Mouse (Mus musculus) midbrain, embryonic 11.5 days (tissue): ENCODE results near the gene Zfp810. TPM values are rescaled to one million over a fixed set of nuclear protein-coding genes. Genes with fewer than 3 reads are reported as not detected.

Experiments used
- ATAC-seq: fragments of 200-750 bp; cut with Nextera tagmentation; 2 replicates; pipeline ENCODE4 v1.8.0; 2017; ENCODE audit warnings: moderate TSS enrichment, moderate library complexity; ENCODE audit not compliant: low FRiP score
- DNase-seq: peaks from one replicate; pipeline ENCODE4 v3.0.0; 2015; ENCODE audit warnings: low spot score; ENCODE audit errors: missing footprints
- H3K27ac ChIP-seq: fragments of 300-500 bp; sonication (generic); 2 replicates; pipeline ENCODE4 v1.5.1; 2014; ENCODE audit warnings: low read depth, low read length
- H3K27me3 ChIP-seq: fragments of 300-500 bp; sonication (generic); 2 replicates; pipeline ENCODE4 v1.6.1; 2014; ENCODE audit warnings: mild to moderate bottlenecking, low read length, moderate library complexity, mixed read lengths; ENCODE audit not compliant: control insufficient read depth, insufficient read depth
- H3K36me3 ChIP-seq: fragments of 300-500 bp; sonication (generic); 2 replicates; pipeline ENCODE4 v1.6.1; 2014; ENCODE audit warnings: mild to moderate bottlenecking, low read length, moderate library complexity, mixed read lengths; ENCODE audit not compliant: control insufficient read depth, insufficient read depth
- H3K4me1 ChIP-seq: fragments of 300-500 bp; sonication (generic); 2 replicates; pipeline ENCODE4 v1.6.1; 2014; ENCODE audit warnings: low read length; ENCODE audit not compliant: control insufficient read depth, insufficient read depth
- H3K4me2 ChIP-seq: fragments of 300-500 bp; sonication (generic); 2 replicates; pipeline ENCODE4 v1.6.1; 2014; ENCODE audit warnings: mild to moderate bottlenecking, moderate library complexity
- H3K4me3 ChIP-seq: fragments of 300-500 bp; sonication (generic); 2 replicates; pipeline ENCODE4 v1.5.1; 2014; ENCODE audit warnings: low read depth, low read length
- H3K9ac ChIP-seq: fragments of 300-500 bp; sonication (generic); 2 replicates; pipeline ENCODE4 v1.6.1; 2014; ENCODE audit warnings: low read length
- H3K9me3 ChIP-seq: fragments of 300-500 bp; sonication (generic); 2 replicates; pipeline ENCODE4 v1.6.1; 2016; ENCODE audit warnings: low read length; ENCODE audit not compliant: control insufficient read depth
- WGBS: fragments of 180-500 bp; shearing (Covaris S2); extraction: QIAGEN DNeasy Blood & Tissue Kit; methylation state at CpG from one replicate; pipeline ENCODE4 v1.1.7; 2014; 5-methylcytosine and 5-hydroxymethylcytosine counted together
- polyA plus RNA-seq: library from polyadenylated mRNA; unstranded; fragments of >200 nt; fragmentation: Nextera tagmentation; extraction: Ambion mirVana; gene quantifications from 2 replicates; pipeline ENCODE4 v1.2.1, GENCODE M21; 2014

Gene Zfp810
- polyA plus RNA-seq, result 25.9 and 27.4 TPM in 2 replicates

DNA sequence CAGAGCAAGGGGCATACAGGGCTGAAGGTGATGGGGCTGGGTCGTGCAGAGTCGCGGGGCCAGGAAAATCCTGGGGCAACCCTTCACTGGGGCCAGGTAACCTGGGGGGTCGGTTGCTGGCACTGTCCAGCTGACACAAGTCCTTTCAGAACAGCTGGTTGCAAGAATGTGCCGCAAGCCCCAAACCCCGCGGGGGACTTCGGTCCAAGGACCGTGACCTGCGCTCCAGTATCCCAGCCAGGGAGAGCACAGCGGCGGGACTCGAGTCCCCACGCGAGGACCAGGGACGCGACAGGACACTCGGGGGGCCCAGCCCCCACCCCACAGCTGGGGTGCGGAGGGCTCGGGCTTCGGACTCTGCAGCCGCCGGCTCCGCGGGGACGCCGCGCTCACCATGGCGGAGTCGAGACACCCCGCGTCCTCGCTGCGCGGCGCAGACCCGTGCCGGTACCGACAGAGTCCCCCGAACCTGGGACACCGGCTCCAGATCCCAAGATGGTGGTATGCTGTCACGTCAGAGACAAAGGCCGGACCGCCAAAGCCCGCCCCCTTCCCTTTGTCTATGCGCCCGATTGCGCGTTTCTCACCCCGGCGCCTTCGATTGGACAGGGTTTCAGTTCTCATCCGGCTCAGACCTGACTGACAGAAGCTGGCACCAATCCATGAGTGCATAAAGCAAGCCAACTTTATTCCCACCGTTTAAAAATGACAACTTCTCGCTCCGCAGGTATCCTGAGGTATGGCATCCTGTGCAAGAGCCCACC is at the start of gene Zfp810:
Gene Zfp810, minus strand, starts transcription at position 493 of the 764 bp plus-strand sequence.
- DNase-seq, result peak; percentile 99
- WGBS, result 0% methylated on average over 55 of the region's 56 CpGs
- peaks cover 8% of the 10 kb centered on the region for H3K4me1 ChIP-seq
- H3K9me3 ChIP-seq, result no peaks in the 10 kb centered on the region; the same call in 1 of the 2 replicates
- peak within 1 kb of the TSS; percentile 92 for H3K4me3 ChIP-seq
- peak; percentile 99 for ATAC-seq
- H3K27me3 ChIP-seq, result no peaks in the 10 kb centered on the region
- peak within 1 kb of the TSS; percentile 98 for H3K9ac ChIP-seq
- H3K27ac ChIP-seq, result peak within 1 kb of the TSS; percentile 63; the same call in 1 of the 2 replicates
- peaks cover 17% of the 10 kb centered on the region for H3K36me3 ChIP-seq
- peak within 1 kb of the TSS; percentile 86 for H3K4me2 ChIP-seq

DNA sequence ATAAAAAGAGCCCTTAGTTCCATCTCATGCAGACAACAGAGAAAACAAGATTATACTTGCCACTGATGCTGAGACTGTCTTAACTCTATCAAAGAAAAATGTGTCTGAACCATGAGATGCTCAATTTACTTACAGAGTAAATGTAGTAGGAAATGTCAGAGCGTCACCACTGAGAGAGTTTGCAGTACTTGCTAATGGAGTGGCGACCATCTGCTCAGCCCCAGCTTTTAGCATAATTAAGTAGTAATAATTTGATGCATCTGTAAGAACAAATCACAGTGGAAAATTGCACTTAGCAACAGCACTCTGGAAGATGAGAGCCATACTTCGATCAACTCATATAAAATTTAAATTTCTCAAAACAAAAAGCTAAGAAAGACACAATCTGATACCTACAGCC is 48.5 kb upstream of the Zfp810 start:
- ATAC-seq (no peak), DNase-seq (no peak)
- H3K4me2 ChIP-seq, result no peak overlapping the region
- no peaks in the 10 kb centered on the region for H3K9me3 ChIP-seq
- H3K27ac ChIP-seq, result no peak overlapping the region
- H3K4me3 ChIP-seq, result no peak overlapping the region
- no peaks in the 10 kb centered on the region for H3K4me1 ChIP-seq
- 88% methylated on average over 3 of the region's 3 CpGs for WGBS
- peaks cover 19% of the 10 kb centered on the region; the same call in 1 of the 2 replicates for H3K36me3 ChIP-seq
- H3K9ac ChIP-seq, result no peak overlapping the region
- H3K27me3 ChIP-seq, result no peaks in the 10 kb centered on the region

DNA sequence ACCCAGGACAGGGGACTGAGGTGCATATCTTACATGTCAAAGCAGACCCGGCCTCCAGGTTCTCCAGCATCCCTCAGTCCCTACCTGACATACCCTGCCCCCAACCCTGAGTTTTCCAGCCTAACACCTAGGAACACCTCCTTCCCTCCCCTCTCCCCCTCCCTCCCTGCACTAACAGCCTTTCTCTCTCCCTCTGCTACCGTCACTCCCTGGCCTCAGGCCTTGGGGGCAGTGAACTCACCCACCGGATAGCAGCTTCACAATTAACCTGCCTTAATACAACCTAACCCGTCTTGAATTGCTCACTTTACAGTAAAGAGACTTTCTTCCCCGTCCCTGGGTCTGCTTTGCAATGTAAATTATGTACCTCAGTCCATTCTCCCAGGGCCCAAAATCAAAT is 46.5 kb upstream of the Zfp810 start:
- Histone ChIP-seq H3K27ac (no peak overlapping the region), H3K9me3 (no peaks in the 10 kb centered on the region), H3K27me3 (no peaks in the 10 kb centered on the region), H3K4me1 (no peaks in the 10 kb centered on the region), H3K4me3 (no peak overlapping the region), H3K9ac (no peak overlapping the region), H3K4me2 (no peak overlapping the region), H3K36me3 (peaks cover 12% of the 10 kb centered on the region; the same call in 1 of the 2 replicates)
- WGBS, result 92% methylated on average over 5 of the region's 5 CpGs
- ATAC-seq (no peak), DNase-seq (no peak)

DNA sequence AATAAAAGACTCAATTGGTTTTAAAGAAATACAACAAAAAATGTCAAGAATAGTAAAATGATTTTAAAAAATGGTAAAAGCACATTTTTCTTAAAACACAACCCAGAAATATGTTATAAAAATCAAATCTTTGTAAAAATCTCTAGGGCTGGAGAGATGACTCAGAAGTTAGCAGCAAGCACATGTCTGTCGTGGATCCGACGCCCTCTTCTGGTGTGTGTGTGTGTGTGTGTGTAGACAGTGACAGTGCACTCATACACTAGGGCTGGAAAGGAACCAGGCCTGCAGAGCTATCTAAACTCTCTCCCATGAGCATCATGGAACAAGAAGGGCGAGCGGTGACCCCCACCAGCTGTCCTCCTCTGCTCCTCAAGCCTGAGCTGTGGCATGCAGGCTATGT is 46.0 kb upstream of the Zfp810 start:
- ATAC-seq, result no peak
- Histone ChIP-seq H3K27ac (no peak overlapping the region), H3K4me3 (no peak overlapping the region), H3K27me3 (no peaks in the 10 kb centered on the region), H3K4me2 (no peak overlapping the region), H3K9me3 (no peaks in the 10 kb centered on the region), H3K9ac (no peak overlapping the region), H3K4me1 (no peaks in the 10 kb centered on the region), H3K36me3 (peaks cover 10% of the 10 kb centered on the region; the same call in 1 of the 2 replicates)
- WGBS, result 89% methylated on average over 5 of the region's 5 CpGs
- no peak for DNase-seq

DNA sequence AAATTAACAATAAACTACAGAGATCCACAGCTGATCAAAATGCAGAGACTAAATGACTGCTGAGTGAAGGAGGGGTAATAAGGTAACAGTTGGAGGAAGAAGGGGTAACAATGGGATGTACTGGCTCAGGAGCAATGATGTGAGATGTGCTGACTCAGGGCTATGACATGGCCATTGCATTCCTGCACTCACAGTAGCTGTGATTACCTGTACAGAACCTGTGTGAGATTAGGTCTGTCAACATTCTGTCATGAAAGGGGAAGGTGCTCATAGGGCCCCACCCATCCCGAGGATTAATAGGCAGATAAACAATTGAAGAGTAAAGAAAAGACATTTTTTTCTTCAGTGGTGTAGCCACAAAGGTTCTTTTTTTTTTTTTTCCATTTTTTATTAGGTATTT is 32.9 kb upstream of the Zfp810 start:
- Histone ChIP-seq H3K9me3 (no peaks in the 10 kb centered on the region), H3K4me1 (no peaks in the 10 kb centered on the region), H3K36me3 (peaks cover 20% of the 10 kb centered on the region), H3K4me3 (no peak overlapping the region), H3K4me2 (no peak overlapping the region), H3K27me3 (no peaks in the 10 kb centered on the region), H3K27ac (no peak overlapping the region), H3K9ac (no peak overlapping the region)
- WGBS, result 85% methylated on average over 1 of the region's 1 CpGs
- ATAC-seq, result no peak
- no peak for DNase-seq

DNA sequence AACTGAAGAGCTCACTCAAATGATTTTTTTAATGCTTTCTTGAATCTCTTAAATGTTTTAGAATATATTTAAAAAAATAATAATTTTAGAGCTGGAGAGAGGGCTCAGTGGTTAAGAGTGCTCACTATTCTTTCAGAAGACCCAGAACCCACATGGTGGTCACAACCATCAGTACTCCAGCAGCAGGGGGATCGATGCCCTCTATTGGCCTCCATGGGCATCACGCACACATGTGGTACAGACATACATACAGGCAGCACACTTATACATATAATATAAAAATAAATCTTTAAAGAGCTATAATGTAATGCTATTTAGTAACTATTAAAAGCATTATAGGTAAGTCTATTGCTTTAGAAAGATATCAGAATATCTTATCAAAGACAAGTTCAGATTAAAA is 29.8 kb upstream of the Zfp810 start:
- no peak overlapping the region for H3K4me2 ChIP-seq
- H3K27me3 ChIP-seq, result no peaks in the 10 kb centered on the region
- no peak overlapping the region for H3K27ac ChIP-seq
- H3K9me3 ChIP-seq, result no peaks in the 10 kb centered on the region
- H3K36me3 ChIP-seq, result peaks cover 38% of the 10 kb centered on the region
- H3K4me1 ChIP-seq, result no peaks in the 10 kb centered on the region
- H3K4me3 ChIP-seq, result no peak overlapping the region
- H3K9ac ChIP-seq, result no peak overlapping the region
- 98% methylated on average over 2 of the region's 2 CpGs for WGBS
- ATAC-seq (no peak), DNase-seq (no peak)

DNA sequence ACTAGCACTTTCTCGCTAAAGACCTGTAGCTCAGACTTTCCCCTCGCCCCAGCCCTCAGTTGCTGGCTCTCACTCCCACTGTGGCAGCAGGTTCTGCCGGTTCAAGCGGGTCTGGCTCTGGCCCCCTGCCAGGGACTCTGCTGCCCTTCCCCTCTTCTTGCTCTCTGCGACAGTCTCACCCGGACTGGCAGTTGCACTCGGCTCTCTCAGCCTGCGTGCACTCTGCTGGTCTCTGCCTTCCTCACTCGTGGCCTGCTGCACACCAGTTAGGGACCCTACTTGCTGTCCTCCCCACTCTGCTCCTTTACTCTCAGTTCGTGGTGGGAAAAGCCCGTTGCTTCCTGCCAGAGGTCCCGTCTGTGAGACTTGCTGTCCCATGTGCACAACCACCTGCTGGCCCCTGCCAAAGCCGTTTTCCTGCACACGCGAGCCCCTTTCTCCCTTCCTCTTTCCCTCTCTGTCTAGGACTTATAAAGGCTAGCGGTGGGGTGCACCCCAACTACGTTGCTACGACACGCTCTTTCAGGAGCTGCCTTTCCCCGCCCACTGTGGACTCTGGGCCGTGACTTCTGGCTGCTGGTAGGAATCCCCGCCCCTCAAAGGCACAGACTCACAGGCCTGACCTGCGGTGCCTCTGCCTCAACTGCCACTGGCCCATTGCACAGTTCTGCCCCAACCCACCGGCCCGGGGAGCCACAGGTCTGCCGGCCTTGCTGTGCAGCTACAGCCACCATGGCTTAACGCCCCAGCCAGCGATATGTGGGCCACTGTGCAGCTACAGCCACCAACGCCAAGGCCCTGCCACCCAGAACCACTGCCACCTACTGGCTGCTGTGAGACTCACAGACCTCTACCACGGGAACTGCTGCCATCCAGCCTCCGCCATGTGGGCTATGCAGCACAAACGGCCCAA is 20.3 kb upstream of the Zfp810 start:
- peak; percentile 95 for ATAC-seq
- WGBS, result under 1% methylated on average over 32 of the region's 32 CpGs
- H3K27me3 ChIP-seq, result no peaks in the 10 kb centered on the region
- peak overlapping the region; percentile 76 for H3K4me2 ChIP-seq
- peak overlapping the region; percentile 44 for H3K4me3 ChIP-seq
- H3K9ac ChIP-seq, result peak overlapping the region; percentile 66
- peak; percentile 98 for DNase-seq
- no peak overlapping the region for H3K27ac ChIP-seq
- H3K4me1 ChIP-seq, result peaks cover 7% of the 10 kb centered on the region; the same call in 1 of the 2 replicates
- H3K9me3 ChIP-seq, result no peaks in the 10 kb centered on the region
- peaks cover 4% of the 10 kb centered on the region; the same call in 1 of the 2 replicates for H3K36me3 ChIP-seq

DNA sequence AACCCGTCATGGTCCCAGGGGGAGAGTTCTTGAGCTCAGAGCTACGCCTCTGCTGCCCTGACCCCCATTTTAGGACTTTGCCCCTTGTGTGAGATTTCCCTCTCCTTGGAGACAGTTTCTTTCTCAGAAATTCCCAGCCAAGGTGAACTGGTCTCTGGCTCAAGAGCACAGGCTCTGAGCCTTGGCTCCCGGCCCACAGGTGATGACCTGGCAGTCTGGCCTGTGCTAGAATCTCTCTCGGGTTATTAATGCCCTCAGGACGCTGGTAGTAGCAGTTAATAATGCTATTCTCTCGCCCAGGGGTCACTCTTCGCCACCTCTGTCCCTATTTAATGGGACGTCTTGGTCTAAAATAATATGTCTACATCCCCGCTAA is 19.6 kb upstream of the Zfp810 start:
- DNase-seq (no peak), ATAC-seq (no peak)
- H3K9me3 ChIP-seq, result no peaks in the 10 kb centered on the region
- H3K4me3 ChIP-seq, result peak overlapping the region; percentile 44; the same call in 1 of the 2 replicates
- H3K27ac ChIP-seq, result no peak overlapping the region
- H3K4me2 ChIP-seq, result peak overlapping the region; percentile 76
- H3K4me1 ChIP-seq, result peaks cover 7% of the 10 kb centered on the region; the same call in 1 of the 2 replicates
- no peaks in the 10 kb centered on the region for H3K27me3 ChIP-seq
- 13% methylated on average over 9 of the region's 9 CpGs for WGBS
- H3K36me3 ChIP-seq, result no peaks in the 10 kb centered on the region
- peak overlapping the region; percentile 66 for H3K9ac ChIP-seq

DNA sequence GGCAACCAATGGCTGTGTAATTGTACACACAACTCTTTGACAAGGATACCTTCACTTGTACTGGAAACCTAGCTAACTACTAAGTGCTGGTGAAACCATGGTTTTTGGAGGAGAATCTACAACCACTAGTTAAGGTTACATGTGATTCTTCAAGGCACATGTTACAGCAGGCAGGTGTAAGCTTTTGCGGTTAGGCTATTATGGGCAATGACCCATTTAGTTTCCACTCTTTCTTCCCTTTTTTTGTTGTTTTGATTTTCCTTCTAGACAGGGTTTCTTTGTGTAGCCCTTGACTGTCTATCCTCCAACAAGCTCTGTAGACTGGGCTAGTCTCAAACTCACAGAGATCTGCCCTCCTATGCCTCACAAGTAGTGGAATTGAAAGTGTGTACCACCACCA is 17.1 kb upstream of the Zfp810 start:
- Histone ChIP-seq H3K9me3 (no peaks in the 10 kb centered on the region), H3K36me3 (no peaks in the 10 kb centered on the region), H3K4me1 (peaks cover 7% of the 10 kb centered on the region; the same call in 1 of the 2 replicates), H3K4me3 (no peak overlapping the region), H3K9ac (no peak overlapping the region), H3K27ac (no peak overlapping the region), H3K27me3 (no peaks in the 10 kb centered on the region), H3K4me2 (no peak overlapping the region)
- ATAC-seq (no peak), DNase-seq (no peak)
- 97% methylated on average over 1 of the region's 1 CpGs for WGBS
